Mouse (Mus musculus) layer of hippocampus, postnatal 14 days (tissue): ENCODE data around the gene Fam168a. TPM values are rescaled to one million over a fixed set of nuclear protein-coding genes. Genes with fewer than 3 reads are reported as not detected.
A peak's percentile ranks its signal among the peaks of the same experiment; 100 is the strongest.

Experiments used
- DNase-seq, 2 experiments: peaks; one replicate each; pipeline ENCODE4 v3.0.0; 2021 to 2022; ENCODE audit warnings: low spot score in 2 of 2, mixed read lengths in 1 of 2
- long read RNA-seq, 2 experiments: library from polyadenylated mRNA; stranded (forward); transcript quantifications; one replicate each; pipeline ENCODE4 v2.0.0; 2021
- total RNA-seq, 2 experiments: library from RNA; stranded (reverse); gene quantifications; 2 replicates each; pipeline ENCODE4 v1.2.3; 2021

Fam168a gene
- 100 to 1,000 TPM; 271 to 273 TPM for total RNA-seq
- long read RNA-seq, experiment 1, full-length matches to known transcripts, result 3 of 47 reads
- long read RNA-seq, experiment 1, partial matches to known transcripts, result 6 of 47 reads
- long read RNA-seq, experiment 1, other reads (novel, unspliced or antisense), result 38 of 47 reads
- long read RNA-seq, experiment 2, full-length matches to known transcripts, result 6 of 56 reads
- long read RNA-seq, experiment 2, partial matches to known transcripts, result 9 of 56 reads
- long read RNA-seq, experiment 2, other reads (novel, unspliced or antisense), result 41 of 56 reads

- DNase-seq, result peak; percentile 94 to 96
Measured at GRCm38 (mm10) chr7:100706143-100706841, at the start of gene Fam168a. Gene Fam168a, plus strand, starts transcription at chr7:100706635.

- peak in 1 of 2 experiments; percentile 57 for DNase-seq
Measured at GRCm38 (mm10) chr7:100656739-100657138, 49.7 kb upstream of the Fam168a start.

- DNase-seq, result no peak
Measured at GRCm38 (mm10) chr7:100658093-100658578, 48.3 kb upstream of the Fam168a start.

- no peak for DNase-seq
Measured at GRCm38 (mm10) chr7:100661264-100661663, 45.2 kb upstream of the Fam168a start.

GRCm38 (mm10) chr7:100662231-100662630, 44.2 kb upstream of the Fam168a start, which contains the start of gene Plekhb1:
Gene Plekhb1, minus strand, starts transcription at chr7:100662414.
- no peak for DNase-seq

- peak; percentile 92 for DNase-seq
Measured at GRCm38 (mm10) chr7:100663190-100663589, 43.2 kb upstream of the Fam168a start.

- DNase-seq, result no peak
Measured at GRCm38 (mm10) chr7:100663729-100664304, 42.6 kb upstream of the Fam168a start.

- no peak for DNase-seq
Measured at GRCm38 (mm10) chr7:100670646-100671045, 35.8 kb upstream of the Fam168a start.

- DNase-seq, result no peak
Measured at GRCm38 (mm10) chr7:100673452-100673851, 33.0 kb upstream of the Fam168a start.

- no peak for DNase-seq
Measured at GRCm38 (mm10) chr7:100674941-100675340, 31.5 kb upstream of the Fam168a start.

- DNase-seq, result no peak
Measured at GRCm38 (mm10) chr7:100678052-100678451, 28.4 kb upstream of the Fam168a start.

GRCm38 (mm10) chr7:100678948-100679880, 27.2 kb upstream of the Fam168a start:
- DNase-seq, result no peak

- no peak for DNase-seq
Measured at GRCm38 (mm10) chr7:100681132-100681531, 25.3 kb upstream of the Fam168a start.

- no peak for DNase-seq
Measured at GRCm38 (mm10) chr7:100683241-100683640, 23.2 kb upstream of the Fam168a start.

- DNase-seq, result no peak
Measured at GRCm38 (mm10) chr7:100684081-100684480, 22.4 kb upstream of the Fam168a start.

- DNase-seq, result peak; percentile 47 to 78
Measured at GRCm38 (mm10) chr7:100684538-100684937, 21.9 kb upstream of the Fam168a start.

GRCm38 (mm10) chr7:100685061-100686030, 21.1 kb upstream of the Fam168a start:
- peak; percentile 46 to 62 for DNase-seq

- DNase-seq, result no peak
Measured at GRCm38 (mm10) chr7:100688471-100688870, 18.0 kb upstream of the Fam168a start.

GRCm38 (mm10) chr7:100693199-100693598, 13.2 kb upstream of the Fam168a start:
- no peak for DNase-seq
